Mouse (Mus musculus): ENCODE measurements around the gene Limk2.

Gene Limk2

DNA sequence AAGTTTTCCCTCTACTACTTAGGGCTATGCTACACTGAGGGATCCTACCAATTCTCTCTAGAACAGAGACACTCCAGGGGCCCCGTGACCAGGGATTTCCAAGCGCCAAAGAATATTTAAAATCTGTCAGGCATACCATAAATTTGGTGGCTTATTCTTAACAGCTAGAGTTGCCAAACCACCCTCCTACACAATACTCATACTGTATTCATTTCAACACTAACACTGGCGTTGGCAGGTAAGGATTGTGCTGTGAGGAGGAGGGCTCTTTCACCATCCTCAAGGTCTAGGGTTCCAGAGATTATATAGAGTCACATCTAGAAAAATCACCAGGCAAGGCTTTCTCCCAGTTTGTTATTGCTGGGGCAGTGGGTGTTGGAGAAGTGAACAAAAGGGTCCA, 7.4 kb upstream of the Limk2 start:
- in situ Hi-C loops (cut with MboI, MseI), result no loop called here

DNA sequence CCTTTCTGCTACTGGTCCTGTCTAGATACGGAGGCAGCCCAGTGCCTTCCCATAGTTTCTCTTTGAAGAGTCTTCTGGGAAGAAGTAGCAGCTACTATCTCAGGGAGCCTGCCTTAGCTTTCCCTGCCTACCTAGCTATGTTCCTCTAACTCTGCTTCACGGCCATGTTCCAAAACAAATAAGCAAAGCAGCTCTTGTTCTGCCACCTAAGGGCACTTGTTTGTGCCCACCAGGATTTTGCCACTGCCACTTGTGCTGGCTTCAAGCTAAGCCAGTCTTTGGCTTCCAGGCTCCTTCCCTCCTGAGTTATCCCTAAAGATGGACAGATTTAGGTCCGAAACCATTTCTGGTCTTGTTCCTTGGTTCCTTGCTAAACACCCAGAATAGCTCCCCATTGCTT, 3.1 kb upstream of the Limk2 start:
- in situ Hi-C loops (cut with MboI, MseI), result no loop called here

DNA sequence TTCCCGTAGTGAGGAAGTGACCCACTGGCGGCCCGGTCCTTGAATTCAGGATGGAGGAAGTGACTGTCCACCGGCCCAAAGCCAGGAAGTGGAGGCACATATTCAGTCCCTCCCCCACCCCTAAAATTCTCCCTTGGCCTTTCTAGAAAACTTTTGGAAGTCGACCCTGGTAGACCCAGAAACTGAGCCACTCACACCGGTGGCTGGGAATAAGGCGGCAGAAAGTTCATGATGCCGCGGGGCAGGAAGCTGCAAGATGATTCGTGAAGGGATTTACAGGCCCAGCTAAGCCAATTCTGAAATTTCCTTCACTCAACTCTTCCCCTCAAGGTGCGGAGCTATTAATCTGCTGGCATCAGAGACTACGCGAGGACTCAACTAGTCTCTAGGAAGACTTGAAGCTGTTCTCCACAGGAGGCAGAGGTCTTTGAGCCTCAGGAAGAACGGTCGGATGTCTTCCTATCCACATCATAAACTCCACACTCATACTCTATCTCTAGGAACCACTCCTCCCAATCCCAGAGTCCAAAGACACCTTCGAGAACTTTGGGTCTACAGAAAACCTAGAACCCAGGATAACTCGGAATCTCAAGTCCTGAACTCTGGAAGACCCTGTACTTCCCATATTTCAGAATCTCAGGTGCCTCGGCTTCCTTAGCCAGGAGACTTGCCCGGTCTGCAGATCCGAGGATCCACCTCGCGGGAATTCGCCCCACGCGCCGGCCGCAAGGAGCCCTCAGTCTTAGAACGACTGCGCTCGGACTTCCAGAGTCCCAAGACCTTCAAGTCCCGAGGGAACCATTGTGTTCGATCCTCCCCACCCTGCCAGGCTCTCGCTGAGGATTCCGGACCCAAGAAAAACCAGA, 625 bp downstream of the Limk2 start:
- in situ Hi-C loops (cut with MboI, MseI), result no loop called here

DNA sequence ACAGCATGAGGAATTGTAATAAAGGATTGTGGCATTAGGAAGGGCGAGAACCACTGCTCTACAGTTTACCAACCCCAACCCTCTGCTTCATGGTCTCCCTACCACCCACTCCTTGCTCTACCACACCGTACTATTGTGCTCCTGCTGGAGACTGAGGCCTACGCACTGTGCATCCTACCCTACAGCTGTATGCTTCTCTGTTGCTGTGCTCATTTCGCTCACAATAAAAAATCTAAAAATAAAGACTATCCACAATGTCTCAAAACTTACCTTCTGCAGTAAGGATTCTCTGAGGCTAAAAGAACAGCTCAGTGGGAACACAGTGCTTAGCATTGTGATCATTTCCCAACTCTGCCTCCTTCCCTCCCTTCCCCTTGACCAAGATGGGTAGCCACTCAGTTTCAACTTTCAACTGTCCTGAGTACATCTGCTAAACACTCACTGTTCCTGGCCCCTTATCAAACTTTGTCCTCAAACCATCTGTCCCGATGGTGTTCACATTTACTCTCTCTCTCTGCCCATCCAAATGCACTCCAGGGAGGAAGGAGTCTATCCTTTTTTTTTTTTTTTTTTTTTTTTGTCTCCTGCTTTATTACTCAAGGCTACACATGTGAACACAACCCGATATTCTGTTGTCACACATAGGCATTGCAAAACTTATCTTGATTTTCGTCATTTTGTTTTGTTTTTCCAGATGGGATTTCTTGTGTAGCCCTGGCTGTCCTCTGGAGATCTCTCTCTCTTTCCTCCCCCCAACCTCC, 4.5 kb downstream of the Limk2 start:
- in situ Hi-C loops (cut with MboI, MseI), result no loop called here

DNA sequence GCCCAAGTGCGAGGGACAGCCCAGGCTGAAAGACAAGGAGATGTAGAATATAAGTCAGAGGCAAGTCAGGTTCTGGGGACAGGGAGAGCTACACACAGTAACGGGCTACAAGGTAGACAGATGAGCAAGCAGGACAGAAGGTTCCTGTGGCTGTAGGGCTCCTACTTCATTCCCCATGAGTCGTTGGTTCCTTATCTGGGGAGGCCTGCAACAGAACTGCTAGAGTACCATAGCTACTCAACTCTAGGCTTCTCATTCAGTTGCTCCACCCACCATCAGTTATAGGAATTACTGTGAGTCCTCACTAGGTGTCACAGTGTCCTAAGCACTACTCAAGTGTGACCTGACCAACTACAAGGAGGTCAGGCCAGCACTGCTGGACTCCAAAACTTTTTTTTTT, 6.0 kb downstream of the Limk2 start:
- in situ Hi-C loops (cut with MboI, MseI), result no loop called here

DNA sequence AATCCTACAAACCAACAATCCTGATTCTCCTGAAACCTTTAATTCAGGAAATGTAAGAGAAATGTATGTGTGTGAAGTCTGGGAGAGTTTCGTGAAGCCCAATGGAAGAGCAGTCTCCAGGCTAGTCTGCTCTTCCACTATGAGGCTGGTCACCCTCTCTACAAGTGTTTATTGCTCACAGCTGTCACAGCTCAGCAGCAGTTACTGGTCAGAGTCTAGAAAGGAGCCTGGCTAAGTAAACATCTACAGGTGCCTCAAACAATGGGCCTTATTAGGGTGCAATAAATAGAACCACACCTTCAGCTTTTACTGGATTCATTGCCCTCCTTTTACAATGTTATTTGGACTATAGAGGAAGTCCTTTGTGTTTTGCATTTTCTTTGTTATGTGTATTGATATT, 10.7 kb downstream of the Limk2 start:
- in situ Hi-C loops (cut with MboI, MseI), result no loop called here

DNA sequence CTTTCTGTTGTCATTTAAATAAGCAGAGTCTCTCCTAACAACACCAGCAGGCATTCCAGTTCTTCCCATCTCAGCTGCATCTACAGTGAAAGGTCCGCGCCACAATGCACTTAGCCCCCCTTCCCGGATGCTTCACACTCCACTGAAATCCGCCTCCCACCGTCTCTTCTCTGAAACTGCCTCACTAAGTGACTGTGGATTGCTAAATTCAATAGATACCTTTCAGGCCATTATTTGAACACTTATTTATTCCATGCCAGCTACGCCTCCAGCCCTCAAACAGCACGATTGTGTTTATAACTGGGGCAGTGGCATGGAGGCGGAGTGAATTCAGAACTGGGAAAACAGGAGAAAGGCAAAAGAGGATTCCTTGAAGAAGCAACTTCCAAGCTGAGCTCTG, 12.4 kb downstream of the Limk2 start:
- in situ Hi-C loops (cut with MboI, MseI), result no loop called here

DNA sequence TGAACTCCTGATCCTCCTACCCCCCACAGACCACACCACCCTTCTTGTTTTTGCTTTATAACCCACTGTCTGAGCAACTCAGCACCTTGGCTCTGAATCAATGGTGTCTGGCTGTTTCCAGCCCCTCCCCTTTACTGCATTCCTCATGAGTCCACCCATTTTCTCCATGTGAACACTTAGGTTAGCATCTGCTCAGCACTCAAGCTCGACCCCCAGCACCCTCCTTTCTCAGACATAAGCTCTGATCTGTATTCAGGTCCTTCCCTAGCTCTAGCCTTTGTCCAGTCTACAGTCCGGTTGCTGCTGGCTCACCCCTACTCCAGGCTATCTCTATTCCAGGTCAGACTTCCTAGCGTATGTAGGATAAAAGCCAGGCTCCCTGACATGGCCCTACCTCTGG, 12.9 kb downstream of the Limk2 start:
- in situ Hi-C loops (cut with MboI, MseI), result no loop called here

DNA sequence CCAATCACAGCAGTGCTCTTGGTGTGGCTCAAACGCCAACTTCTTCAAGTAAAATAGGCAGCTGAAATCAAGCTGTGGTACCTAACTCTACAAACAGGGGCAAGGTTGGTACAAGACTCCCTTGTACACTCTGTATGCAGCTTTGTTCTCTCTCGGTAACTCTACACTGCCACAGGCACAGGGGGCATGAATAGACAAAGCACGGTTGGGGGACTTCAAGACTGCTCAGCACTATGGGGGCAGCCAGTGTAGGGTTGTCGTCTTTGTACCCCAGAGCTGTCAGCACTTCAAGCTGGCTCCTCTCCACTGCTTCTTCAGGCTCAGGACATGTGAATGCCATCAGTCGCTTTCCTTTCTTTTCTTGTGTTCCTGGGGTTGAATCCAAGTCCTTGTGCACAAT, 14.5 kb downstream of the Limk2 start:
- in situ Hi-C loops (cut with MboI, MseI), result no loop called here

DNA sequence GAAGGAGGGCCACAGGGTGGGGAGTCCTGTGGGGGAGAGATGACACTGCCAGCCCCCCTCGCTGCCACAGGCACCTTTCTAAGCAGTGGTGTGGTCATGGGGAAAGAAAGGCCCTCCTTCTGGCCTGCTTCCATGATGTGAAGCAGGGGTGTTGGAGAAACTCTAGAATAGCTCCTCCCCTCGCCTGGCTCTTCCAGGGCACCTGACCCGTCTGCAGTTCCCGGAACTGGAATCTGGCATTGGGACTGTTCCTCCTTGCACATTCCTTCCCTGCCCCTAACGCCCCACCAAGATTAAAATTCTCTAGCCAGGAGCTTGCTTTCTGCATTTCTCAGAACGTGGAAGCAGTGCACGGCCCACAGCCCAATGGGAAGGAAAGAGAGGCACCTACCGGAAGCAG, 16.5 kb downstream of the Limk2 start:
- in situ Hi-C loops (cut with MboI, MseI), result no loop called here

DNA sequence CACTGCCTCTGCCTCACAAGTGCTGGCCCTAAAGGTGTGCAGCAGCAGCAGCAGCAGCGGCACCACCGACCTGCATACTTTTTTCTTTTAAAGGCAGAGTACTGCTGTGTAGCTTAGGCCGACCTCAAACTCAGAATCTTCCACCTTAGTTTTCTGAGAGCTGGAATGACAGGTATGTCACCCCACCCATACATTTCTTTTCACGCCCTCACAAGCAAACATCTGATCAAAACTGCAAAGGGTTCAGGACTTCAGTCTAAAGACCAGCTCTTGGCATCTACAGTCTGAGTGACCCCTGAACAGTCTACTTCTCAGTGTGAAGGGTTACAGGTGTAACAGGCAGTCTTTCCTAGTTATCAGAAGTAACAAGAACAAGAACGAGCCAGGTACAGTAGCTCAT, 18.2 kb downstream of the Limk2 start:
- in situ Hi-C loops (cut with MboI, MseI), result no loop called here

DNA sequence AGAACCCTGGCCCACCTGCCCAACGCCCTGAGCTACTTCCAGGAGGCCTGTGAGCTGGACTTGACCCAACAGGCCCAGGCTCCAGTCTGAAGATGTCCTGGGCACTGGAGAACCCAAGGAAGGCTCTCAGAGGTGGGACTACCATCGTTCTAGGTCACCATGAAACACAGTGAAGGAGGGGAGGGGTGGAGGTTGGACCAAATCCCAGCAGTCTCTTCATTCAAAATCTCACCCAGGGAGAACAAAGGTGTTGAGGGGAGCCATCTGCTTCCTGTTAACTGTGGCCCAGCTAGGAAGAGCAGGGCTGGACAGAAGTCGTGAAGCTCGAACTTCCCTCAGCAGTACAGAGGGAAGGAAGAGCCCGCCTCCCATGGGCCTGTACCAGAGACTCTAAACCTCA, 19.0 kb downstream of the Limk2 start:
- in situ Hi-C loops (cut with MboI, MseI), result loop anchor here (5.0 to 10.0 kb wide), 2 partner anchors 82 to 575 kb away; partner anchors contain the start of gene Pes1

DNA sequence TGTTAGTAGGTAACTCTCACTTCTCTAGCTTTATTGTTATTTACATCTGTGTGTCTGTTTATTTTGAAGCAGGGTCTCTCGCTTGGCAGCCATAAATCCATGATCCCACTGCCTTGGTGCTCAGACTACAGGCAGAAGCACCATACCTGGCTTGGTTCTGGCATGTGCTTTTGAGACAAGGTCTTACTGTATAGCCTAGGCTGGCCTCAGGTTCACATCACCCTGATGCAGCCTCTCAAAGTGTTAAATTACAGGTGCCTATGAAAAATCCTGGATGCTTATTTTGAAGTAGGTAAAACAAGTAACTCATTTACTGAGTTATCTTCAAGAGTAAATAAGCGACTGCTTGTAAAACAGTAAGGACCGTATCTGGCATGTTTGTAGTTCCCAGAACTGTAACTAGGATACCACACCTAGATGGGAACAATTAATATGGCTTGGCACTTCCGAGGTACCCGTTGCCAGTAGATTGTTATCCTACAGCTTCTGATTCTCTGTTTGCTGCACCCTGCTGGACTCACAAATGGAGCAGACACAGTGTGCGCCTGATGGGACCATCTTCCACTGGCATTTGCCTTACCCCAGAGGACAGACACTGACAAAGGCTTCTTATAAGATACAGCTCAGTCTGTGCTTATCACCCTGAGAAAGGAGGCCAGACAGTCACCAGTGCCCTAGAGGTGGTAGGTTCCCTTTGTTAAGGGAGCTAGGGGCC, 21.4 kb downstream of the Limk2 start:
- in situ Hi-C loops (cut with MboI, MseI), result loop anchor here (5.0 to 10.0 kb wide), 2 partner anchors 85 to 577 kb away; partner anchors contain the start of gene Pes1

DNA sequence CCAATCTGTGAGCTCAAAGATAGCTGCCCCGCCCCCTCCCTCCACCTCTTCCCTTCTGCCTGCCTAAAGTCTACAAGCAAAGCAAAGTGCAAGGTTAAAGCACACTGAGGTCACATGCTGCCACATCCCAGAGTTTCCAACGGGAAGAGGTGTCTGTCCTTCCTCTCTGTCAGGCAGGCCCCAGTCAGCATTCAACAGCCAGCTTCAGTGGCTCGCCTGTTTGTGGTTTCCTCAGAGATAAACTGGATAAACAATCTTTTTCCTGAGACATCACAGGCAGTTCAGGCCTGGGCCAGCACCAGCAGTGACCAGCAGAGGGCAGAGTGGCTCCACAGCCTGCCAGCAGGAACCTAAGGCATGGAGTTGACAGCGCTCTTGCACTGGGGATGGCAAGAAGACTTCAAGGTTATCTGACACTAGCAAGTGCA, 22.0 kb downstream of the Limk2 start:
- in situ Hi-C loops (cut with MboI, MseI), result loop anchor here (5.0 to 10.0 kb wide), 2 partner anchors 85 to 578 kb away; partner anchors contain the start of gene Pes1

DNA sequence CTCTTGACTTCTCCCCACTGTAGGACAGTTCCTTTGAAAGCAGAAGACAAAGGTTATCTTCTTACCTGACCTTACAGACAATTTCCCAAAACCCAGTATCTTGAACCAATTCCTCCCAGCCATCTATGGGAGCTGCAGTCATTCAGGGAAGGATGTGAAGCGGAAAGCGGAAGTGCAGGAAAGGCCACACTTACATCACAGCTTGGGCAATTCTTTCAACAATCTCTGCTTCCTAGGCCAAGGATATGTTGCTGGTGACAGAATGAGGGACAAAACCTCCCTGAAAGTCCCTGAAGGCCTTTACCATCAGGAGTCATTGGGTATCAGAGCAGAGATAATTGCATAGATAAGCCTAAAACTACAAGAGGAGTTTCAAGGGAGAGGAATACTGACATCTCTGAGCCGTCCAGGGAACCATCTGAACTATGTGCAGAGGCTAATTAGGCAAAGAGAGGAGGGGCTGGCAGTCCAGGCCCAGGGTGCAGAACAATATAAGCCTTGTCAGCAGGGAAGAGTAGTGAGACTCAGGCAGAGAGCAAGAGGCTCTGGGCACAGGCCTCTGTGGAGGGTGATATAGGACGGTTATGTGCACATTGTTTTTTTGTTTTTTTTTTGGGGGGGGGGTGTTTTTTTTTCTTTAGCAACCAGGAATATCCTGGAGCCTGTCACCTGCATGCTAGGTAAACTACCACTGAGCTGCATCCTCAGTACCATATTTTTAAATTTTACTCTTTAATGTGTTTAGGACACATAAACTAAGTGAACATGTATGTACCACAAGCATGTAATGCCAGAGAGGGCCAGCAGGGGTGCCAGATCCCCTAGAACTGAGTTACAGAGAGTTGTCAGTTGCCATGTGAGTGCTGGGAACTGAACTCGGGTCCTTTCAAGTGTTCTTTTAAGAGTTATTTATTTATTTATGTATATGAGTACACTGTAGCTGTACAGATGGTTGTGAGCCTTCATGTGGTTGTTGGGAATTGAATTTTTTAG, 26.1 kb downstream of the Limk2 start:
- in situ Hi-C loops (cut with MboI, MseI), result loop anchor here (10.0 kb wide), 1 partner anchor 582 kb away; the partner anchor contains the start of gene Pes1

DNA sequence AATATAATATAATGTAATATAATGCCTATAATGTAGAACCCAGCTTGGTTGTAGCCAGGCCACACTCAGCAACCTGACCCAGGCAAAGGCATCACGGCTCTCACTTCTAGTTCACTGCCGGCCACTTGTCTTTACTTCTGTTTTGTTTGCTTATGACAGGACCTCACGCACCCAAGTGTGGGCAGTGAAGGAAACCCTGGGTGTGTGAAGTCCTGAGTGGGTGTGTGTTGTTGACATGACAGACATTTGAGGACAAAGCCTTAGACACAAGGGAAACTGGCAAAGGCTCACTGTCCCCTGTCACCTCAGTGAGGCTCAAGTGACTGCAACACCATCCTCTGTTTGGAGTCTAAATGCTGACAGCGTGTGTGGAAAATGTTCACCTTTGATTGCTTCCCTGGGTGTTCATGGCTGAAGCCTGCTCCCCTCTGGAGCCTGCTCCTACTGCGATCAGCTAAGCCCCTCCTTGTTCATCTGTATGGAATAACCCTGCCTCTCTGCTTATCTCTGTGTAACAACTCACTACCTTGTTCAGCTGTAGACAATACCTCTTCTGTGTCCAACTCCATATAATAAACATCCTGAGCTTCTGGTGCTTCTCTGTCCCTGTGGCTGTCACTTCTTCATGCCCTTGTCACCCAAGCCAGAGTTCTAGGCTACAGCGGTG, 27.7 kb downstream of the Limk2 start:
- in situ Hi-C loops (cut with MboI, MseI), result loop anchor here (10.0 kb wide), 1 partner anchor 584 kb away; the partner anchor contains the start of gene Pes1

DNA sequence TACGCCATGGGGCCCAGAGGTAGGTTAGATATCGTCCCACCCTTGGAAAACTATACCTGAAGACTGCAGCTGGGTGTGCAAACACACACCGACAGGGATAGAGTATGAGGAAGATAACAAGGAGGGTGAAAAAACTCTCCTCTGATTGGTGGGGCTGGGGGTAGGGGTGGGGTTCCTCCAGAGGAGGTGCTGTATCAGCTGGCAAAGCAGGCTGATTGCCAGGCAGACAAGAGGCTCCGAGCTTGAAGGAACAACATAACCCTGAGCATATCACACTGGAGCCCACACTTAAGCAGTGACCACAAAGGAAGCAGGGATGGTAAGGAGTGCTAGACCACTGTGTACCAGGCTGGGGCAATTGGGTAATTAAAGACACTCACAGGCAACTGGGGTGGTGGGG, 29.6 kb downstream of the Limk2 start:
- in situ Hi-C loops (cut with MboI, MseI), result no loop called here

DNA sequence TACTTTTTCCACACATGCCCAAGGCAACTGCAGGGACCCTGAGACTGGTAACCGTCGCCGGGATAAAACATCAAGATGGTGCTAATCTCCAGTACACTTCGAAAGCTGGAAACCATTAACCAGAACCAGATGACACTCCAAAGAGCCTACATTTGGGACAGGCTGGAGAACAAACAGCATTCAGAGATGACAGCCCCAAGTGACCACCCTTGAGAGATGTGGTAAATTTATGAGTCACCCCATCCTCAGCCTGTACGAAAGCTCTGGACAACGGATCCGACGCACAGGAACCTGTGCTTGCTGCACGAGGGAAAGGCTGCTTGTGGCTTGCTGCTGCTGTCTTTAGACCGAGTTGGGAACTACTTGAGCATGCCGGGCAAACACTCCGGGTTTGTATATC, 34.2 kb downstream of the Limk2 start:
- in situ Hi-C loops (cut with MboI, MseI), result no loop called here

DNA sequence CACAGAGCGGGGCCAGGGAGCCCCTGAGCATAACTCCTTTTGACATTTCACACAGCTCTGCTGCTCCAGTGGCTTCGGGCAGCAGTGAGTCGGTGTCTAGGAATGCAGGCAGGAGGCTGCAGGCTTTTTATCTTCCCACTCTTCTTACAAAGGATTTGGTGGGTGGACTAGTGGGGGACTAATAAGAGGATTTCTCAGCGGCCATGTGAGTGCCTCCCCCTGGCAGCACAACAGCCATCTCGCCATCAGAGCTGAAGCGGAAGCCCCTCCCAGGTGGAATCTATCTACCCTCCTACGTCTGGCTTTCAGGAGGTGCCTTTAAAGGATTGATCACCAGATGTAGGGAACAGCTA, 34.7 kb downstream of the Limk2 start:
- in situ Hi-C loops (cut with MboI, MseI), result no loop called here

DNA sequence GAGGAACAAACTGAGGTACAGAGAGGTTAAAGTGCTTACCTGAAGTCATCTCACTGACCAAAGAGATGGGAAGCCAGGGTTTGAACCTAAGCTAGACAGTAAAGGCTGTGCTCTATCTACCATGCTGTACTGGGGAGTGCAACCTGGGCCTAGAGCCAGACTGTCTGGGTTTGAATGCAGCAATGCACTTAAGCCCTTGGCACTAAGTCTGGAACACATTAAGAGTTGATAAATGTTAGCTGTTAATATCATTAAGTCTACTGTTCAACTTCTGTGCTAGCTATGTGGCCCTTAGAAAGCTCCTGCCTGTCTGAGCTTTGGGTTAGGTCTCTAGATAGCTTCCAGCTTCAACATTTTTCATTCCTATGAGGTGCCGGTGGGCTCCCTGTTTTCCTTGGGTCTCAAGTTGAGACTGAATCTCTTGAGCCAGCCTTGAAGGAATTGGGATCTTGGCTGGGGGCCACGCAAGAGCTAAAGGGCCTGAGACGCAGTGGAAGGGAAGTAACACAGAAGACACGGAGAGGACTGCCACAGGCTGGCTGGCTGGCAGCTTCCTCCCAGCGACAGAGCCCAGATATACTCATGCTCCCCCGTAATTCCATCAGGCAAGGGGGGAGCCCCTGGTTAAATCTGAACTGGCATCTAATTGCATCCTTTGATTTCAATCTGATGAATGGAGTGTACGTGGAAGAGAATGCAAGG, 35.2 kb downstream of the Limk2 start:
- in situ Hi-C loops (cut with MboI, MseI), result no loop called here

Data from regulatory T cell (primary cell).